Mouse (Mus musculus) embryo, embryonic 11.5 days (tissue): ENCODE measurements around the gene Bnipl.
"Not testable (repeated sequence)": the region's sequence is repeated elsewhere in the genome, so short reads cannot be mapped to it uniquely, and the experiment has no call there.

Experiments used
- DNase-seq: peaks from one replicate; pipeline ENCODE4 v3.0.0-alpha.2; 2012; ENCODE audit warnings: low read depth, low spot score

The Bnipl gene

GRCm38 (mm10) chr3:95212889-95213608 is 37.9 kb downstream of the Bnipl start:
- not testable (repeated sequence) for DNase-seq

- no peak for DNase-seq
Measured at GRCm38 (mm10) chr3:95210585-95210984, 40.4 kb downstream of the Bnipl start.

- no peak for DNase-seq
Measured at GRCm38 (mm10) chr3:95208286-95208685, 42.7 kb downstream of the Bnipl start.

- DNase-seq = no peak
Measured at GRCm38 (mm10) chr3:95203880-95204279, 47.1 kb downstream of the Bnipl start.

GRCm38 (mm10) chr3:95200562-95200961 is 50.4 kb downstream of the Bnipl start:
- no peak for DNase-seq

GRCm38 (mm10) chr3:95200132-95200531 is 50.9 kb downstream of the Bnipl start:
- DNase-seq = no peak

GRCm38 (mm10) chr3:95199101-95199500 is 51.9 kb downstream of the Bnipl start:
- DNase-seq = no peak

- no peak for DNase-seq
Measured at GRCm38 (mm10) chr3:95195772-95196171, 55.2 kb downstream of the Bnipl start.

- no peak for DNase-seq
Measured at GRCm38 (mm10) chr3:95194721-95195135, 56.3 kb downstream of the Bnipl start.
